Mouse (Mus musculus) midbrain, embryonic 14.5 days (tissue): ENCODE results near the gene Hist1h1d. TPM values are rescaled to one million over a fixed set of nuclear protein-coding genes. Genes with fewer than 3 reads are reported as not detected.
"Not testable (repeated sequence)": the region's sequence is repeated elsewhere in the genome, so short reads cannot be mapped to it uniquely, and the experiment has no call there.

ENCODE experiments used
- ATAC-seq: fragments of 200-750 bp; cut with Nextera tagmentation; 2 replicates; pipeline ENCODE4 v1.8.0; 2017; ENCODE audit warnings: moderate number of reproducible peaks, moderate library complexity; ENCODE audit not compliant: low FRiP score, low TSS enrichment
- DNase-seq: peaks from one replicate; pipeline ENCODE4 v3.0.0-alpha.2; 2015
- H3K27ac ChIP-seq: fragments of 300-500 bp; sonication (generic); replicated peaks from 2 replicates; pipeline ENCODE4 v1.5.1; 2014; ENCODE audit warnings: mild to moderate bottlenecking, low read depth, low read length, moderate library complexity
- H3K27me3 ChIP-seq: fragments of 300-500 bp; sonication (generic); 2 replicates; pipeline ENCODE4 v1.6.1; 2014; ENCODE audit warnings: low read length, control low read depth, mixed read lengths; ENCODE audit not compliant: control insufficient read depth, insufficient read depth
- H3K36me3 ChIP-seq: fragments of 300-500 bp; sonication (generic); 2 replicates; pipeline ENCODE4 v1.6.1; 2014; ENCODE audit warnings: low read length, control low read depth; ENCODE audit not compliant: control insufficient read depth, insufficient read depth
- H3K4me1 ChIP-seq: fragments of 300-500 bp; sonication (generic); 2 replicates; pipeline ENCODE4 v1.6.1; 2014; ENCODE audit warnings: mild to moderate bottlenecking, antibody characterized with exemption, low read length, control low read depth; ENCODE audit not compliant: control insufficient read depth, insufficient read depth
- H3K4me2 ChIP-seq: fragments of 300-500 bp; sonication (generic); 2 replicates; pipeline ENCODE4 v1.6.1; 2014; ENCODE audit warnings: mild to moderate bottlenecking, low read length, moderate library complexity
- H3K4me3 ChIP-seq: fragments of 300-500 bp; sonication (generic); replicated peaks from 2 replicates; pipeline ENCODE4 v1.5.1; 2014; ENCODE audit warnings: low read depth, low read length
- H3K9ac ChIP-seq: fragments of 300-500 bp; sonication (generic); replicated peaks from 2 replicates; pipeline ENCODE4 v1.6.1; 2014; ENCODE audit warnings: mild to moderate bottlenecking, low read length, moderate library complexity
- H3K9me3 ChIP-seq: fragments of 300-500 bp; sonication (generic); 2 replicates; pipeline ENCODE4 v1.6.1; 2016; ENCODE audit warnings: low read length, control low read depth, mixed read lengths; ENCODE audit not compliant: control insufficient read depth
- WGBS: fragments of 180-500 bp; shearing (Covaris S2); extraction: QIAGEN DNeasy Blood & Tissue Kit; methylation state at CpG from one replicate; pipeline ENCODE4 v1.1.7; 2014; 5-methylcytosine and 5-hydroxymethylcytosine counted together
- polyA plus RNA-seq: library from polyadenylated mRNA; unstranded; fragments of >200 nt; fragmentation: Nextera tagmentation; extraction: Ambion mirVana; gene quantifications from 2 replicates; pipeline ENCODE4 v1.2.1, GENCODE M21; 2014

The Hist1h1d gene
- polyA plus RNA-seq, 1 experiment from 2014 or later, result 0.18 TPM

DNA sequence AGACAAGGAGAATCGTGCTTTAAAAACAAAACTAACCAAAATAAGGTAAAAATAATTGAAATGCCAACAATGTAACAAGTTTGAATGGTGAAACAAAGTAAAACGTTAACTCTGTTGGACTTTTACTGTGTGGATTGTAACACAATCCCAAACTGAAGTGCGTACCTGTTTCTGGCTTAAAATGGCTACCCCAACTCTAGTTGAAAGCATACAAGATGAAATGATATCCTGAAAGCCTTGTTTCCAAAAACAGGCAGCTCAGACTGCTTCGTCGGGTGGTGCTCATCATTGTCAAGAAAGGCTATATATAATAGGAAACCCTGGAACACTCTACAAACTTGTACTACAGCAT, 8.4 kb downstream of the Hist1h1d start:
- not testable (repeated sequence) for DNase-seq, H3K9me3 ChIP-seq, ATAC-seq, H3K9ac ChIP-seq, H3K36me3 ChIP-seq, H3K27me3 ChIP-seq, H3K4me1 ChIP-seq
- H3K4me2 ChIP-seq, result peak overlapping the region; percentile 75
- peak overlapping the region; percentile 42 for H3K4me3 ChIP-seq
- WGBS, result 0% methylated on average over 2 of the region's 5 CpGs
- peak overlapping the region; percentile 97 for H3K27ac ChIP-seq

DNA sequence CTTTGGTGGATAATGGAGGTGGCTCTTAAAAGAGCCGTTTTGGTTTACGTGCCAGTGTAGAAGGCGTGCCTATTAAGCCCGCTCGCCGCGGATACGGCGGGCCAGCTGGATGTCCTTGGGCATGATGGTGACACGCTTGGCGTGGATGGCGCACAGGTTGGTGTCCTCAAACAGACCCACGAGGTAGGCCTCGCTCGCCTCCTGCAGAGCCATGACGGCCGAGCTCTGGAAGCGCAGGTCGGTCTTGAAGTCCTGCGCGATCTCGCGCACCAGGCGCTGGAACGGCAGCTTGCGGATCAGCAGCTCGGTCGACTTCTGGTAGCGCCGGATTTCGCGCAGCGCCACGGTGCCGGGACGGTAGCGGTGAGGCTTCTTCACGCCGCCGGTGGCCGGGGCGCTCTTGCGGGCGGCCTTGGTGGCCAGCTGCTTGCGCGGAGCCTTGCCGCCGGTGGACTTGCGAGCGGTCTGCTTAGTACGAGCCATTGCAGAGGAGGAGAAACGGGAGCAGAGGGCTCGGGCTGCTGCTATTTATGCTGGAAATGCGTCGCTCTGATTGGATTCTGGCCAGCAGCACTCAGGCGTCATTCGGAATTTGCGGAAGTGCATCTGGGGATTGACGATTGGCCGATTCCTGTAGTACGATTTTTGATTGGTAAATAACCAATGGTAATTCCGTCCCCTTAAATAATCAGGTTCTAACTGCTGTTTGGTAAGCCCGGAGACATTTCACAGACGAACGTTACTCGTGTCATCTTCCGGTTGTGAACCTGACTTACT, 9.0 kb downstream of the Hist1h1d start, which contains the start of gene Hist1h3e:
TSS of gene Hist1h3e (minus strand) at position 487 of the 777 bp plus-strand sequence.
- Histone ChIP-seq H3K9ac (peak within 1 kb of the TSS; percentile 59), H3K4me2 (peak within 1 kb of the TSS; percentile 75), H3K4me3 (peak within 1 kb of the TSS; percentile 42), H3K27ac (peak within 1 kb of the TSS; percentile 97)
- H3K36me3 ChIP-seq, H3K4me1 ChIP-seq, H3K9me3 ChIP-seq, H3K27me3 ChIP-seq: not testable (repeated sequence)
- ATAC-seq (peak; percentile 94), DNase-seq (peak; percentile 98)
- WGBS, result under 1% methylated on average over 55 of the region's 67 CpGs

DNA sequence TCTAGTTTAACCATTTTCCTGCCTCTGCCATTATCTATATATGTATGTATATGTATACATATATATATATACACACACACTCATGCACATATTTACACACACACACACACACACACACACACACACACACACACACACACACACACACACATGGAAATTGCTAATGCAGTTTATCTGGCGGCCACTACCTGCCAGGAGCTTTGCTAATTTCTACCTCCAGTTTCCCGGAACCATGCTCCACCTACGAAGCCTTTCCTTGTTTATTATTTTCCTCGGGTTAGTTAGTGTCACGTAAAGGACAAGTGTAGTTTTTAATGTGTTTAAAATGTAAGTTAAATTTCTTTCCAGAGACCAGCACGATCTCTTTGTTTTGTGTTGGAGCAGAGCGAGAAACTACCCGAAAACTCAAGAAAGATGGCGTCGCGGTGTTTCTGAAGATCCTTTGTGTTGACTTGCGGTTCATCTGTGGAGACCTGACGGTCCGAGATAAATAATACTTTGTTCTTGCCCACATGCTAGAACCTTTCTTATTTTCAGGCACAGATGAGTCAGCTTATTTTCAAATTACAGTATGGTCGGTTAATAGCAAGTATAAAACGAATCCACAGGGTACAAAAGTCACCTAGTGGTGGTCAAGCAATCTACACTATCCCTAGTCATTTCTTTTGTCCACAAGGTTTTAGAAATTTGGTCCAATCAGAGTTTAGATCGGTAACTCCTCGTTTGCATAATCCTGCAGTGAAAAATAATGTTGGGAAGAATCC, 9.8 kb downstream of the Hist1h1d start:
- H3K36me3 ChIP-seq, result no peaks in the 10 kb centered on the region
- no peaks in the 10 kb centered on the region for H3K9me3 ChIP-seq
- peak overlapping the region; percentile 97 for H3K27ac ChIP-seq
- H3K4me3 ChIP-seq, result peak overlapping the region; percentile 37
- peaks cover 5% of the 10 kb centered on the region; the same call in 1 of the 2 replicates for H3K4me1 ChIP-seq
- peak; percentile 86 for DNase-seq
- ATAC-seq, result peak; percentile 70
- 2% methylated on average over 18 of the region's 18 CpGs for WGBS
- H3K4me2 ChIP-seq, result peak overlapping the region; percentile 75
- no peaks in the 10 kb centered on the region for H3K27me3 ChIP-seq
- H3K9ac ChIP-seq, result peak overlapping the region; percentile 59

DNA sequence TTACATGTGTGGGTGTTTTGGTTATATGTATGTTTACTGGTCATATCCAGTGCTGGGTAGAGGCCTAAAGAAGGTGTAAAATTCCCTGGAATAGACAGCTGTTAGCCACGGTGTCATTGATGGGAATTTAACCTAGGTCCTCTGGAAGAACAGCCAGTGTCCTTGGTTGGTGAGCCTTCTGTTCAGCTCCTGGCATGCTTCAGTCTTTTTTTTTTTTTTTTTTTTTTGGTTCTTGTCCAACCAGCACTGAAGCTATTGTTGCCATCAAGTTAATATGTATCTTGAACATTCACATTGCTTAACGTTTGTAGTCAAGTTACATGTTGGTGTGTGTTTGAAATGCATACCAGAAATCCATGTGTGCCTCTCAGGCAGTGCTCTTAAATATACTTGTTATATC, 11.4 kb downstream of the Hist1h1d start:
- no peaks in the 10 kb centered on the region for H3K27me3 ChIP-seq
- H3K9me3 ChIP-seq, result no peaks in the 10 kb centered on the region
- H3K9ac ChIP-seq, result no peak overlapping the region
- no peak overlapping the region for H3K4me3 ChIP-seq
- H3K36me3 ChIP-seq, result no peaks in the 10 kb centered on the region
- no peak overlapping the region for H3K4me2 ChIP-seq
- H3K4me1 ChIP-seq, result peaks cover 5% of the 10 kb centered on the region; the same call in 1 of the 2 replicates
- WGBS, result 86% methylated on average over 2 of the region's 2 CpGs
- ATAC-seq, result no peak
- DNase-seq, result no peak
- no peak overlapping the region for H3K27ac ChIP-seq

DNA sequence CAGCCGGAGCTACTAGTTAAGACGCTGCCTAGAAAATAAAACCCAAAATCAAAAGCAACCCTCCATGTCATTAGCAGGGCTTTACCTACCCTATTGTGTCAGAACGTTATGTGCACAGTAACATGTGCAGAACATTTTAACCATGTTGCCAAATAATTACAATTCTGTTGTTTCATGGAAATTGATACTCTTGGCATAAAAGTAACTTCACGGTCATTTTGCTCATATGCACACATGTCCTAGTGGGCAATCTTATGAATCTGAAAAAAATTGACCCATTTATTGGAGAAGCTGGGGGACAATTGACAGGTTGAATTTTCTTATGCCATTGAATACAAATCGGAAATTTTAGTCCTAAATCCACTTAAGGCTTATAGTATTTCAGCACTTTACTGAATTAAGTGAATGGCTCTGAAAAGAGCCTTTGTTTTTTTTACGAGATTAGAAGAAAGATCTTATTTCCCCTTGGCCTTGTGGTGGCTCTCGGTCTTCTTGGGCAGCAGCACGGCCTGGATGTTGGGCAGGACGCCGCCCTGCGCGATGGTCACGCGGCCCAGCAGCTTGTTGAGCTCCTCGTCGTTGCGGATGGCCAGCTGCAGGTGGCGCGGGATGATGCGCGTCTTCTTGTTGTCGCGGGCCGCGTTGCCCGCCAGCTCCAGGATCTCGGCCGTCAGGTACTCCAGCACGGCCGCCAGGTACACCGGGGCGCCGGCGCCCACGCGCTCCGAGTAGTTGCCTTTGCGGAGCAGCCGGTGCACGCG, 17.4 kb downstream of the Hist1h1d start:
- peak; percentile 12 for ATAC-seq
- Histone ChIP-seq H3K4me1 (peaks cover 22% of the 10 kb centered on the region), H3K4me3 (peak overlapping the region; percentile 33), H3K9ac (peak overlapping the region; percentile 41; the same call in 1 of the 2 replicates), H3K27ac (peak overlapping the region; percentile 89), H3K4me2 (peak overlapping the region; percentile 59)
- H3K36me3 ChIP-seq, H3K9me3 ChIP-seq, H3K27me3 ChIP-seq: not testable (repeated sequence)
- peak; percentile 40 for DNase-seq
- WGBS, result under 1% methylated on average over 20 of the region's 41 CpGs

DNA sequence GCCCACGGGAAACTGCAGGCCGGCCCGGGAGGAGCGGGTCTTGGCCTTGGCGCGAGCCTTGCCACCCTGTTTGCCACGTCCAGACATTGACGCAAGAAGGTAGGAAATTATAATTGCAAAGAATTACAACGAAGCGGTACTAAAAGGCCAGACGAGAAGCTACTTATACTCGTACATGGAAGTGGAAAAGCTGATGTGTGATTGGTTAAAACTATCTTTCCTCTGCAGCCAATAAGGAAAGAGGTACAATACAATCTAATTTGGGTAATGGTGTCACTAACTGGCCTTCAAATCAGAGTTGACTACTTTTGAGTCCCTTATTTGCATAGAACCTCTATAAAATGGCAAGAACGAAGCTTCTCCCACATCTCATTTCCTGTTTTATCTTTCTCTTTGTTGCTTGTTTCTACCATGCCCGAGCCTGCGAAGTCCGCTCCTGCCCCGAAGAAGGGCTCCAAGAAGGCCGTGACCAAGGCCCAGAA, 18.0 kb downstream of the Hist1h1d start, which contains the start of the genes Hist1h2ae and Hist1h2bg:
TSS of gene Hist1h2ae (minus strand) at position 199 of the 482 bp plus-strand sequence.
TSS of gene Hist1h2bg (plus strand) at position 375 of the 482 bp plus-strand sequence.
- Histone ChIP-seq H3K9me3 (no peaks in the 10 kb centered on the region), H3K4me1 (peaks cover 22% of the 10 kb centered on the region), H3K4me2 (peak within 1 kb of the TSS; percentile 59), H3K27ac (peak within 1 kb of the TSS; percentile 89), H3K4me3 (peak within 1 kb of the TSS; percentile 33), H3K27me3 (no peaks in the 10 kb centered on the region), H3K9ac (peak within 1 kb of the TSS; percentile 46), H3K36me3 (no peaks in the 10 kb centered on the region)
- DNase-seq (peak; percentile 92), ATAC-seq (peak; percentile 90)
- WGBS, result 0% methylated on average over 18 of the region's 18 CpGs

DNA sequence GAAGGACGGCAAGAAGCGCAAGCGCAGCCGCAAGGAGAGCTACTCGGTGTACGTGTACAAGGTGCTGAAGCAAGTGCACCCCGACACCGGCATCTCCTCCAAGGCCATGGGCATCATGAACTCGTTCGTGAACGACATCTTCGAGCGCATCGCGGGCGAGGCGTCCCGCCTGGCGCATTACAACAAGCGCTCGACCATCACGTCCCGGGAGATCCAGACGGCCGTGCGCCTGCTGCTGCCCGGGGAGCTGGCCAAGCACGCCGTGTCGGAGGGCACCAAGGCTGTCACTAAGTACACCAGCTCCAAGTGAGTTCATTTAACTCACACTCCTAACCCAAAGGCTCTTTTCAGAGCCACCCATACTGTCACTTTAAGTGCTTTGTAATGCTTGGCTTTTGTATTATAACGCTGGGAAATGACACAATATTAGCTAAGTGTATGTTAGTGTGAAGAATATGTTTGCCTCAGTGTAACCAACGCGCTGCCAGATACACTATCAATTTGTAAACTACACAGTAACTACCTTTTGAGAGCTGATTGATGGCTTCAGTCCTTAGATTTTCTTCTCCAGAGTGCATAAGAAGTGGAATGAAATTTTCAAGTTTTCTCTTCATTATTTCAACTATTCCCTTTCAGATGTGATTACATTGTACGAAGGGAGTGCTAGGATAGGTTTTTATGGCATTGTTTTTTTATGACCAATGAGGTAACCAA, 18.6 kb downstream of the Hist1h1d start:
- WGBS, result under 1% methylated on average over 12 of the region's 34 CpGs
- Histone ChIP-seq H3K9ac (peak overlapping the region; percentile 46), H3K4me3 (peak overlapping the region; percentile 33), H3K27ac (peak overlapping the region; percentile 89), H3K4me2 (peak overlapping the region; percentile 59), H3K4me1 (peaks cover 28% of the 10 kb centered on the region)
- peak; percentile 40 for DNase-seq
- not testable (repeated sequence) for ATAC-seq, H3K36me3 ChIP-seq, H3K27me3 ChIP-seq, H3K9me3 ChIP-seq
